Mouse (Mus musculus) liver, embryonic 15.5 days (tissue): ENCODE data around the gene Evl. TPM values are rescaled to one million over a fixed set of nuclear protein-coding genes. Genes with fewer than 3 reads are reported as not detected.
"Not testable (repeated sequence)": the region's sequence is repeated elsewhere in the genome, so short reads cannot be mapped to it uniquely, and the experiment has no call there.

Source experiments
- ATAC-seq: fragments of 200-750 bp; cut with Nextera tagmentation; 2 replicates; pipeline ENCODE4 v1.8.0; 2017; ENCODE audit warnings: moderate number of reproducible peaks, mild to moderate bottlenecking, moderate library complexity; ENCODE audit not compliant: insufficient read depth
- H3K27ac ChIP-seq: fragments of 300-500 bp; sonication (generic); replicated peaks from 2 replicates; pipeline ENCODE4 v1.5.1; 2015; ENCODE audit warnings: mild to moderate bottlenecking, inconsistent platforms
- H3K27me3 ChIP-seq: fragments of 300-500 bp; sonication (generic); 2 replicates; pipeline ENCODE4 v1.6.1; 2015; ENCODE audit warnings: mild to moderate bottlenecking, inconsistent platforms
- H3K36me3 ChIP-seq: fragments of 300-500 bp; sonication (generic); replicated peaks from 2 replicates; pipeline ENCODE4 v1.6.1; 2015; ENCODE audit warnings: moderate library complexity, mild to moderate bottlenecking, inconsistent platforms
- H3K4me1 ChIP-seq: fragments of 300-500 bp; sonication (generic); replicated peaks from 2 replicates; pipeline ENCODE4 v1.6.1; 2015; ENCODE audit warnings: inconsistent platforms
- H3K4me2 ChIP-seq: fragments of 300-500 bp; sonication (generic); 2 replicates; pipeline ENCODE4 v1.6.1; 2015; ENCODE audit warnings: moderate library complexity, mild to moderate bottlenecking, inconsistent platforms
- H3K4me3 ChIP-seq: fragments of 300-500 bp; sonication (generic); replicated peaks from 2 replicates; pipeline ENCODE4 v1.5.1; 2015; ENCODE audit warnings: mild to moderate bottlenecking, inconsistent platforms
- H3K9ac ChIP-seq: fragments of 300-500 bp; sonication (generic); 2 replicates; pipeline ENCODE4 v1.6.1; 2015; ENCODE audit warnings: moderate library complexity, mild to moderate bottlenecking, inconsistent platforms
- H3K9me3 ChIP-seq: fragments of 300-500 bp; sonication (generic); replicated peaks from 2 replicates; pipeline ENCODE4 v1.6.1; 2016; ENCODE audit warnings: inconsistent platforms
- WGBS: fragments of 180-500 bp; shearing (Covaris S2); methylation state at CpG from one replicate; pipeline ENCODE4 v1.1.7; 2015; ENCODE audit warnings: mixed read lengths; ENCODE audit not compliant: insufficient replicate concordance; 5-methylcytosine and 5-hydroxymethylcytosine counted together
- polyA plus RNA-seq: library from polyadenylated mRNA; unstranded; fragments of >200 nt; fragmentation: Nextera tagmentation; extraction: Ambion mirVana; gene quantifications from 2 replicates; pipeline ENCODE4 v1.2.1, GENCODE M21; 2015

The Evl gene
- polyA plus RNA-seq, result 8.5 and 10.1 TPM in 2 replicates

- Histone ChIP-seq H3K9me3 (no peaks in the 10 kb centered on the region), H3K9ac (peak within 1 kb of the TSS; percentile 47; the same call in 1 of the 2 replicates), H3K27me3 (peaks cover 71% of the 10 kb centered on the region), H3K4me2 (peak within 1 kb of the TSS; percentile 78), H3K36me3 (no peaks in the 10 kb centered on the region), H3K27ac (no peak within 1 kb of the TSS), H3K4me1 (peaks cover 17% of the 10 kb centered on the region; the same call in 1 of the 2 replicates), H3K4me3 (peak within 1 kb of the TSS; percentile 60)
- ATAC-seq, result peak; percentile 72
- WGBS, result 4% methylated on average over 50 of the region's 50 CpGs
Measured at GRCm38 (mm10) chr12:108554120-108554841, at the start of gene Evl. Gene Evl (plus strand): TSS chr12:108554720.

GRCm38 (mm10) chr12:108505846-108506245 is 48.7 kb upstream of the Evl start:
- no peak for ATAC-seq
- Histone ChIP-seq H3K4me2 (no peak overlapping the region), H3K27ac (no peak overlapping the region), H3K9me3 (no peaks in the 10 kb centered on the region), H3K4me1 (0 out of 2 replicates have a peak, but pooled peaks cover 5% of the 10 kb centered on the region), H3K36me3 (no peaks in the 10 kb centered on the region), H3K27me3 (no peaks in the 10 kb centered on the region; the same call in 1 of the 2 replicates), H3K9ac (no peak overlapping the region), H3K4me3 (no peak overlapping the region)
- WGBS, result 60% methylated on average over 2 of the region's 2 CpGs

GRCm38 (mm10) chr12:108507046-108507445 is 47.5 kb upstream of the Evl start:
- H3K36me3 ChIP-seq, H3K27me3 ChIP-seq, H3K9me3 ChIP-seq, H3K27ac ChIP-seq, H3K4me3 ChIP-seq, H3K4me2 ChIP-seq, ATAC-seq, H3K4me1 ChIP-seq, H3K9ac ChIP-seq: not testable (repeated sequence)
- 46% methylated on average over 3 of the region's 3 CpGs for WGBS

- WGBS, result 37% methylated on average over 7 of the region's 7 CpGs
Measured at GRCm38 (mm10) chr12:108510571-108510970, 43.9 kb upstream of the Evl start.

GRCm38 (mm10) chr12:108511009-108511408 is 43.5 kb upstream of the Evl start:
- no peak for ATAC-seq
- Histone ChIP-seq H3K4me3 (no peak overlapping the region), H3K36me3 (no peaks in the 10 kb centered on the region), H3K9ac (no peak overlapping the region), H3K9me3 (no peaks in the 10 kb centered on the region), H3K4me1 (no peaks in the 10 kb centered on the region), H3K27ac (no peak overlapping the region), H3K27me3 (no peaks in the 10 kb centered on the region), H3K4me2 (no peak overlapping the region)
- 3% methylated on average over 3 of the region's 3 CpGs for WGBS

More at GRCm38 (mm10) chr12:108510571-108510970, 43.9 kb upstream of the Evl start:
- Histone ChIP-seq H3K4me3 (no peak overlapping the region), H3K27ac (no peak overlapping the region), H3K9ac (no peak overlapping the region), H3K27me3 (no peaks in the 10 kb centered on the region), H3K36me3 (no peaks in the 10 kb centered on the region), H3K4me2 (no peak overlapping the region), H3K4me1 (no peaks in the 10 kb centered on the region), H3K9me3 (no peaks in the 10 kb centered on the region)
- ATAC-seq, result no peak

- H3K27me3 ChIP-seq, result peaks cover 4% of the 10 kb centered on the region; the same call in 1 of the 2 replicates
- H3K9ac ChIP-seq, result no peak overlapping the region
- no peak for ATAC-seq
- no peak overlapping the region for H3K4me3 ChIP-seq
- no peak overlapping the region for H3K4me2 ChIP-seq
- H3K4me1 ChIP-seq, result no peaks in the 10 kb centered on the region
- 79% methylated on average over 12 of the region's 12 CpGs for WGBS
- H3K9me3 ChIP-seq, result no peaks in the 10 kb centered on the region
- H3K27ac ChIP-seq, result no peak overlapping the region
- no peaks in the 10 kb centered on the region for H3K36me3 ChIP-seq
Measured at GRCm38 (mm10) chr12:108515464-108515863, 39.1 kb upstream of the Evl start.

DNA sequence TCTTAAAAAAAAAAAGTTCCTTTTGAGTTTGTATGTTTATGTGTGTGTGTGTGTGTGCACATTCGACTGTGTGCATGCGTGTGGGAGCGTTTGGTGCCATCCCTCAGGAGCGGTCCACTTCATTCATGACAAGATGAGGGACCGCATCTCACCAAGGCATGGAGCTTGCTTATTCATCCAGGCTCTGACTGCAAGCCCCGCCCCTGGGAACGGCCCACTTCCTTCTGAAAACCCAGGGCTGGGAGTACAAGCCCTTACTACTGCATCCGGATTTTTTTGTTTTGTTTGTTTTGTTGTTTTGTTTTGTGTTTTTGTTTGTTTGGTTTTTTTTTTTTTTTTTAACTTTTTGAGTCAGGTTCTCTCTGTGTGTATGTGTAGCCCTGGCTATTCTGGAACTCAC is 35.1 kb upstream of the Evl start:
- Histone ChIP-seq H3K4me3 (no peak overlapping the region), H3K27me3 (peaks cover 4% of the 10 kb centered on the region; the same call in 1 of the 2 replicates), H3K36me3 (no peaks in the 10 kb centered on the region), H3K4me1 (no peaks in the 10 kb centered on the region), H3K4me2 (no peak overlapping the region), H3K9me3 (no peaks in the 10 kb centered on the region), H3K9ac (no peak overlapping the region), H3K27ac (no peak overlapping the region)
- no peak for ATAC-seq
- WGBS, result 36% methylated on average over 8 of the region's 8 CpGs

- Histone ChIP-seq H3K36me3 (no peaks in the 10 kb centered on the region), H3K4me3 (no peak overlapping the region), H3K9me3 (no peaks in the 10 kb centered on the region), H3K27me3 (no peaks in the 10 kb centered on the region), H3K4me2 (no peak overlapping the region), H3K9ac (no peak overlapping the region), H3K27ac (no peak overlapping the region), H3K4me1 (no peaks in the 10 kb centered on the region)
- no peak for ATAC-seq
- WGBS, result 39% methylated on average over 8 of the region's 8 CpGs
Measured at GRCm38 (mm10) chr12:108529214-108529613, 25.3 kb upstream of the Evl start.

DNA sequence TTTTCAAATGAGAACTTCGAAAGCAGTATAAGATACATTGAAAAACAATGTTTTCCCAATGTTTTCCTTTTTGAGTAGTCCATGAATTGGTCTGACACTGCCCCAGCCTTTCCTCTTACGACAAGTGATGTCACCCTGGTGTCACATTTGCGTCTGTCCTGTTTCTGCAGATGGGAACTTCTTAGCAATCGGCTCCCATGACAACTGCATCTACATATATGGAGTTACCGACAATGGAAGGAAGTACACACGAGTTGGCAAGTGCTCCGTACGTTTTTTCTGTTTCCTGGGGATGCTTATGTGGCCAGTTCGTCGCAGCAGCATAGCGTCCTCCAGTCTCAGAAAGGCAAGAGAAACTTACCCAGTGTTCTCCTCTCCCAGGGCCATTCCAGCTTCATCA is 20.0 kb upstream of the Evl start:
- H3K27ac ChIP-seq, result no peak overlapping the region
- no peaks in the 10 kb centered on the region for H3K27me3 ChIP-seq
- H3K36me3 ChIP-seq, result no peaks in the 10 kb centered on the region
- no peak overlapping the region for H3K9ac ChIP-seq
- H3K9me3 ChIP-seq, result no peaks in the 10 kb centered on the region
- no peak overlapping the region for H3K4me2 ChIP-seq
- ATAC-seq, result no peak
- WGBS, result 54% methylated on average over 11 of the region's 11 CpGs
- H3K4me1 ChIP-seq, result no peaks in the 10 kb centered on the region
- no peak overlapping the region for H3K4me3 ChIP-seq

GRCm38 (mm10) chr12:108536461-108536860 is 18.1 kb upstream of the Evl start:
- 54% methylated on average over 10 of the region's 10 CpGs for WGBS
- no peak overlapping the region for H3K4me3 ChIP-seq
- no peak for ATAC-seq
- H3K27me3 ChIP-seq, result 0 out of 2 replicates have a peak, but pooled peaks cover 3% of the 10 kb centered on the region
- no peaks in the 10 kb centered on the region for H3K9me3 ChIP-seq
- no peaks in the 10 kb centered on the region for H3K36me3 ChIP-seq
- H3K4me2 ChIP-seq, result no peak overlapping the region
- no peak overlapping the region for H3K27ac ChIP-seq
- no peaks in the 10 kb centered on the region for H3K4me1 ChIP-seq
- no peak overlapping the region for H3K9ac ChIP-seq

- Histone ChIP-seq H3K27me3 (peaks cover 7% of the 10 kb centered on the region; the same call in 1 of the 2 replicates), H3K4me1 (no peaks in the 10 kb centered on the region), H3K9me3 (no peaks in the 10 kb centered on the region), H3K27ac (no peak overlapping the region), H3K36me3 (no peaks in the 10 kb centered on the region), H3K4me3 (no peak overlapping the region), H3K4me2 (no peak overlapping the region), H3K9ac (no peak overlapping the region)
- 19% methylated on average over 6 of the region's 6 CpGs for WGBS
- no peak for ATAC-seq
Measured at GRCm38 (mm10) chr12:108541088-108541487, 13.4 kb upstream of the Evl start.
